Mouse (Mus musculus) adrenal gland, adult 18-20 months (tissue): ENCODE data around the gene Gpank1. TPM values are rescaled to one million over a fixed set of nuclear protein-coding genes. Genes with fewer than 3 reads are reported as not detected.

Source experiments
- DNase-seq, 2 experiments: peaks; one replicate each; pipeline ENCODE4 v3.0.0; 2021 to 2022; ENCODE audit warnings: low spot score in 2 of 2
- long read RNA-seq, 2 experiments: library from polyadenylated mRNA; stranded (forward); transcript quantifications; one replicate each; pipeline ENCODE4 v2.0.0; 2021
- total RNA-seq, 2 experiments: library from RNA; stranded (reverse); gene quantifications; 1 replicate in 1 of 2; 2 replicates in 1 of 2; pipeline ENCODE4 v1.2.3; 2021

The Gpank1 gene
- 10 to 100 TPM; 14.8 to 16.2 TPM for total RNA-seq
- long read RNA-seq, experiment 1, transcript Gpank1-202 (3 exons, 1,518 nt), result major isoform, 5 of 10 reads
- long read RNA-seq, experiment 1, partial matches to known transcripts, result 0 of 10 reads
- long read RNA-seq, experiment 1, other reads (novel, unspliced or antisense), result 4 of 10 reads
- long read RNA-seq, experiment 2, partial matches to known transcripts, result 0 of 12 reads
- long read RNA-seq, experiment 2, other reads (novel, unspliced or antisense), result 9 of 12 reads

GRCm38 (mm10) chr17:35121143-35121799, at the start of gene Gpank1:
Gene Gpank1 (plus strand): TSS chr17:35121455.
- peak; percentile 92 to 94 for DNase-seq

- DNase-seq, result no peak
These were observed 47.2 kb upstream of the Gpank1 start for GRCm38 (mm10) chr17:35074097-35074496.

- no peak for DNase-seq
These were observed 44.6 kb upstream of the Gpank1 start, which contains the start of gene Ly6g6e for GRCm38 (mm10) chr17:35076507-35077176. Gene Ly6g6e (plus strand): TSS chr17:35076902.

GRCm38 (mm10) chr17:35077285-35077684, 44.0 kb upstream of the Gpank1 start:
- DNase-seq, result no peak

- DNase-seq, result no peak
These were observed 43.4 kb upstream of the Gpank1 start, which contains the start of gene Ly6g6d for GRCm38 (mm10) chr17:35077786-35078233. Gene Ly6g6d (minus strand): TSS chr17:35078065.

GRCm38 (mm10) chr17:35079778-35080177, 41.5 kb upstream of the Gpank1 start:
- no peak for DNase-seq

- DNase-seq, result no peak
These were observed 41.0 kb upstream of the Gpank1 start for GRCm38 (mm10) chr17:35080248-35080647.

GRCm38 (mm10) chr17:35080710-35081109, 40.5 kb upstream of the Gpank1 start:
- no peak for DNase-seq

GRCm38 (mm10) chr17:35082841-35083576, 38.2 kb upstream of the Gpank1 start:
- no peak for DNase-seq

- DNase-seq, result no peak
These were observed 37.2 kb upstream of the Gpank1 start for GRCm38 (mm10) chr17:35083929-35084497.

- DNase-seq, result no peak
These were observed 35.9 kb upstream of the Gpank1 start, which contains the start of gene Ly6g6f for GRCm38 (mm10) chr17:35085208-35085865. Gene Ly6g6f (minus strand): TSS chr17:35085610.

- DNase-seq, result no peak
These were observed 33.1 kb upstream of the Gpank1 start for GRCm38 (mm10) chr17:35088151-35088550.

GRCm38 (mm10) chr17:35088825-35089644, 32.2 kb upstream of the Gpank1 start, which contains the start of gene Abhd16a:
Gene Abhd16a (plus strand): TSS chr17:35089263.
- DNase-seq, result peak; percentile 89

GRCm38 (mm10) chr17:35090166-35090932, 30.9 kb upstream of the Gpank1 start:
- no peak for DNase-seq

- DNase-seq, result no peak
These were observed 28.7 kb upstream of the Gpank1 start for GRCm38 (mm10) chr17:35092403-35093198.

GRCm38 (mm10) chr17:35094475-35095365, 26.5 kb upstream of the Gpank1 start:
- DNase-seq, result no peak

- no peak for DNase-seq
These were observed 24.7 kb upstream of the Gpank1 start for GRCm38 (mm10) chr17:35096597-35096996.
